Mouse (Mus musculus) gastrocnemius, adult 8-10 months (tissue): ENCODE data around the gene Jam2. TPM values are rescaled to one million over a fixed set of nuclear protein-coding genes. Genes with fewer than 3 reads are reported as not detected.
A peak's percentile ranks its signal among the peaks of the same experiment; 100 is the strongest.

Experiments
- DNase-seq, 2 experiments: peaks; one replicate each; pipeline ENCODE4 v3.0.0; 2022; ENCODE audit warnings: low spot score in 2 of 2
- total RNA-seq, 4 experiments: library from RNA; stranded (reverse); gene quantifications; 2 replicates each; pipeline ENCODE4 v1.2.4; 2022

The Jam2 gene
- total RNA-seq, 4 experiments from 2014 or later: 10.6 to 16.3 (median 12.7) TPM

DNA sequence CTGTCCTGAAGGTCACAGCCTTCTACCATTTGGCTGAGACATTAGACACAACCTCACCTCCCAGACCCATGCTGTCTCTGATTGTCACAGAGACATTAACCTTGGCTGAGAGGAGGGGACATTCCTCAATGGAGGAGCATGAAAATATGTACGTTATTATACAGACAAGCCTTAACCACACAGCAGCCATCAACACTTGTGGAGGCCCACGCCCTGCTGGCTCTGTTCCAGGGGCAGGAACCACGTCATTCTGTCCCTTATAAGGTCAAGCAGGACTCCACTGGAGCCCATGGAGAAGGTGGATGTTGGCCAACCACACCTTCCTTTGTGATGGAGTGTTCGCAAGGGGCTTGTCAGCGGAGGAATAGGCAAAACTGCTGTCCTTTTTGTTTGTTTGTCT lies 5.8 kb downstream of the Jam2 start:
- no peak for DNase-seq

DNA sequence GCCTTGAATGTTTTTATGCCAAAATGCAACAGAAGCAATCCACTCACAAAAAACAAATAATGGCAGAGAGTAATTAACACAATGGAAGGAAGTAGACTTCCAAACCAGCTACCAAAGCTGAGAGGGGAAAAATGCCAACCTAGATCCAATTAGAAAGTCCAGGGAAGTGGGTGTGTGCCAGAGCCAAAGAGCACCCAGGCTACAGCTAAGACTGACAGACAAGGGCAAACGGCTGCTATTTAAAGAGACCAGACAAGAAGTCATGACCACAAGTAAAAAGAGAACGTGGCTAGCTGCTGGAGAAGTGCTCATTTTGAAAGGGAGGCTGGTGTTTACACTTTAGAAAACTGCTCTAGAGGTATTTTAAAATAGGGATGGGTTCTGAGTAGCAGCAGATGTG lies 9.4 kb downstream of the Jam2 start:
- DNase-seq: no peak

DNA sequence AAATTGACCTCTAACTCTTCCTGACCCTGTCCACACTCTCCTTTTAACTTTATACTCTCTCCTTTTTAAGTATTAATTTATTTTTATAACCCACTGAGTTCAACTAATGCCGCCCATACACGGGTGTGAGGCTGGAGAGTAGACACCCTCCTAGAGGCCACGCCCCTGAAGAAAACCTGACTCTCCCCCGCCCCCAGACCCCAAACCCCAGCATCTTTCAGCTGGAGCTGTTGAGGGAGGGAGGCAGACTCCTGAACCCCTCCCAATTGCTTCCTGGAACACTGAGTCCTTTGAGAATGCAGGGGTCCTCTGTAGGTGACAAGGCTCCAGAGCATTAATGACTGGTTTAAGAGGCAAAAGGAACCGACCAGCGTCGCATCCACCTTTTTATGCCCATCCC lies 11.0 kb downstream of the Jam2 start:
- no peak for DNase-seq

DNA sequence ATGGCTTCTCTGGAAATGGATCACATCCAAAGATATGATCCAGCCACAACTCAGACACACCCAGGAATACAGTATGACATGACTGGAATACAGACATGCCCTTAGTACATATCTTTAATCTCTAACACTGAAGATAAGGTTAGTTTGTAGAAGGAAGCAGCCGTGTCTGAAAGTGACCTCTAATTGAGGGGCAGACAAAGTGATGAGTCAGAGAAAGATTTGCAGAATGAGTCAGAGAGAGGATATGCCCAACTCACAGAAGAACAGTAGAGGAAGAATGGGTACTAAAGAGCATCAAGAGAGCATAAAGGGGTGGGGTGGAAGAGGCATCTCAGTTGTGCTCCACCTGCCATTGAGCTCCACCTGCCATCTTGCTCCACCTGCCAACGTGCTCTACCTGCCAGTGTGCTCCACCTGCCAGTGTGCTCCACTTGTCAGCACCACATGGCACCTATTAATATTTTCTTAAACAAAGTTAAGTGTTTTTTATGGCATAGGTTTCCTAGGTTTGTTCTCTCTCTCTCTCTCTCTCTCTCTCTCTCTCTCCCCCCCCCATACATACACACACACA lies 16.8 kb downstream of the Jam2 start:
- DNase-seq: no peak

DNA sequence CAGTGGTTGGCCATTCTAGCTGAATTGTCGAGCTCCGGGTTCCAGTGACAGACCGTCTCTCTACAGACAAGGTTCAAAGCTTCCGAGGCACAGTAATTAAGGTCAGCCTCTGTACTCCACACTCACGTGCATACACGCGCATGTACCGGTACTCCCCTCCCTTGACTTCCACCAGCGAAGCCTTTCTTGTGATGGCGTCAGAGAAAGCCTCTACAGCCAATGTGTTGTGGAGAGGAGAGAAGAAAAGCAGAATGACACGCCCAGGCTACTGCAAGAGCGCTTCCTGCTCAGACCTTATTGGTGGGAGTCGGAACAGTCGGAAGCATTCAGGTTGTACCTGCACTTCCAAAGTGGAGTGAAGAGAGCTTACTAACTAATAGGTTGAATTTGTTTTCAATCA lies 19.5 kb downstream of the Jam2 start:
- DNase-seq: no peak

DNA sequence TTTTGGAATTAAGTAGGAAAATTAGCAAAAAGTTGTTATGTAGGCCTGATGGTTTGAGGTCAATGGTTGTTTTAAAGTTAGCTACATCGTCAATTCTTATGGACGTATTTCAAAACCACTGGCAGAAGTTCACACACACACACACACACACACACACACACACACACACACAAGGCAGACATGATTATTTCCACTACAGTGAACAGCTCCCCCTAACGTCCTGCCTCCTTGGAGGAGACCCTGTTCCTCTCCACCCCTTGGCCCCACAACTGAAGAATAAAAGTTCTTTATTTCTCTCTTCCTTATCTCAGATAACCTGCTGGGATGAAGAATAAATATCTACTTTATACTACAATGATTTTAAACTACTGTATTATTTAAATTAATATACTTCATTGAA lies 21.4 kb downstream of the Jam2 start:
- DNase-seq: no peak

DNA sequence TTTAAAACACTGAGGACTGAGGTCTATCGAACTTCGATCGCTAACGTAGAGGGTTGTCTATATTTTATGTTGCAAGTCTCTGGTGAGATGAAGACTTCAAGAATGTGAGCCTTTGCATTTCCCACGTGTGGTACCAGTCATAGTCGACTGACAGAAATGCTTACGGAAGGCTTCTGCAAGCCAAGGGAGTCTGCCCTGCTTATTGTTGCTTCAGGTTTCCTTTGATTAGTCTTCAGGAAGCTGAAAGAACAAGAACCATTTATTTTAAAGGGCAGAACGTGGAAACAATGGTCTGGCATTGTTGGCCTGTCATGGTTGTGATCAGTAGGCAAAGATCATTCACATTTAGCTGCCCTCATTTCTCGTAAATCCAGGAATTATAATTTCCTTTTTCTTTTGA lies 22.8 kb downstream of the Jam2 start:
- no peak for DNase-seq

DNA sequence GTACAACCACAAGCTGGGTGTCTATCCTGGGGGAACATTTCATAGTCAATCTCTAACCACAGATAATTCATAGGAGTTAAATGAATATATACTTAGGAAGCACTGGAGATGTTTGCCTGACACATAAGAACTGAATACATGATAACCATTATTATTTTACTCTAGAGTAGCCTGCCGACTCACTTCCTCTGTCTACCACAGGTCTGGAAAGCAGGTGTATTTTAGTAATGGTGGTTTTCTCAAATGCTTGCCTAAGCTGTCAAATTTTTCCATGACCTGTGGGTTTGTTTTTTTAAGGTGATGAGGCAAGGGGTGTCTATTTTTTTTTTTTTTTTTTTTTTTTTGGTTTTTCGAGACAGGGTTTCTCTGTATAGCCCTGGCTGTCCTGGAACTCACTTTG lies 26.1 kb downstream of the Jam2 start:
- DNase-seq: no peak

DNA sequence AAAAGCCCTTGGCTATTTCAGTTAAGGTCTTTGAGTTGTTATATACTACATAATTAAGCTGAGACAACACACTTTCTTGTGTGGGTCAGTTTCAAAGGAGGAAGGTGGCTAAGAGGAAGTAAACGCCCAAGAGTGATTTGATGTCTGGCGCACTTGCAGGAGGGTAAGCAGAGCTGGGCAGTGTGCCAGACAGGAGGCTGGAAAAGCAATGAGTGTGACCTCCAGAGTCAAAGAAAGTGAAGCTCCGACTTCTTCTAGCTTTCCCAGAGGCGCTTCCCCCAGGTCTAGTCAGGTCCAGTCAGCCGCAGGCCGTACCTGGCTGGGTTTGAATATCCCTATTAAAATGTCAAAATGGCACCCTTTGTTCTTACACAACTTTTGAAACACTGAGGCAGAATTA lies 28.3 kb downstream of the Jam2 start:
- DNase-seq: peak; percentile 11 to 17

DNA sequence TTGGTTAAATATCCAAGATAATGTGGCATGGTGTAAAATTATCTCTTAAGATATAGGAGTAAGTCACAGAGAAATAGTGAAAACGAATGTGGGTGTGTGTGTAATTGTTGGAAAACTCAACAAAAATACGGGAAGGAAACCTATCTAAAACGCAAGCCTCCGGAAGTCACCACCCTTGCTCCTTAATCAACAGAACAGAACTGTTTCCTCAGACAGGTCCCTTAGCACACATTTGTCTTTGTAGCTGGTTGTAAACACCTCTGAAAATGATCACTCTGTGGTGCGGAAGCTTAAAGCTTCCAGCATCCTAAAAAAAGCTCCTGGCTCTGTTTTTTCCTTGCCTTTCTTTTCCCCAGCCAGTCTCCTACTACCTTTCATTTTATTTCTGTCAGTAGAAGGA lies 30.9 kb downstream of the Jam2 start:
- DNase-seq: no peak

DNA sequence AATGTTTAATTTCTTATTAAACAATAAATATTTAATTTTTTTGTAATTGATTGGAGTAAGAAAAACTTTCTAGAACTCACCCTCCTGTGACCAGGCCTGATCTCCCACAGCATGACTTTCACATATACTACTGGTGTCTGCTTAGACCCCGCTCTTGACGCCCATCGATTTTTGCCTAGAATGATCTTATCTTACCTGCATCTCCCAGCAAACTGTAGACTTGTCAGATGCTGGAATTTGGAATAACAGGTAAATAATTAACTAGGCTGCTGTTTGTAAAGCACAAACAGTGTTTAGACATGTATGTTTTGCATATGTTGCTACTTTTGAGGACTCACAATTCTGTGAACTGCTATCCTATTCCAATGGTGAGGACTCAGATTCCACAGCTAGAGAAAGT lies 32.3 kb downstream of the Jam2 start:
- DNase-seq: no peak

DNA sequence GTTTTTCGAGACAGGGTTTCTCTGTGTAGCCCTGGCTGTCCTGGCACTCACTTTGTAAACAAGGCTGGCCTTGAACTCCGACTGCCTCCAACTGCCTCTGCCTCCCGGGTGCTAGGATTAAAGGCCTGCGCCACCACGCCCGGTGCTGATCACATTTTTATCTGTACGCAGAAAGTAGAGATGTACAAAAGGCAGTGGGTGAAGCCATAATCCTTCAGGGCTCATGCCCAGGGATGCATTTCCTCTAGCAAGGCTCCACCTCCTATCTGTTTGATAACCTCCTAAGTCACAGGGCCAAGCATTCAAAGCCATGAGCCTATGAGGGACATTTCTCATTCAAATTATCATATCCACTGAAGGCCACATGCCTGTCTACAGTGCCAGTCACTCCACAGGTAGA lies 34.0 kb downstream of the Jam2 start:
- no peak for DNase-seq

DNA sequence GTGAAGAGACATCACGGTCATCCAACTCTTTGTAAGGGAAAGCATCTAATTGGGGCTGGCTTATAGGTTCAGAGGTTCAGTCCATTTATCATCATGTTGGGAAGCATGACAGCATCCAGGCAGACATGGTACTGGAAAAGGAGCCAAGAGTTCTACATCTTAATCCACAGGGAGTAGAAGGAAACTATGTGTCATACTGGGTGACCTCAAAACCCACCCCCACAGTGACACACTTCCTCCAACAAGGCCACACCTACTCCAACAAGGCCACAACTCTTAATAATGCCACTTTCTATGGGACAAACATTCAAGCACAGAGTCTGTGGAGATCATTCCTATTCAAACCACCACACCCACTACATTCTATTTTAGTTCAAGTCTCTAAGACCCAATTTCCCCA lies 36.3 kb downstream of the Jam2 start:
- DNase-seq: no peak

DNA sequence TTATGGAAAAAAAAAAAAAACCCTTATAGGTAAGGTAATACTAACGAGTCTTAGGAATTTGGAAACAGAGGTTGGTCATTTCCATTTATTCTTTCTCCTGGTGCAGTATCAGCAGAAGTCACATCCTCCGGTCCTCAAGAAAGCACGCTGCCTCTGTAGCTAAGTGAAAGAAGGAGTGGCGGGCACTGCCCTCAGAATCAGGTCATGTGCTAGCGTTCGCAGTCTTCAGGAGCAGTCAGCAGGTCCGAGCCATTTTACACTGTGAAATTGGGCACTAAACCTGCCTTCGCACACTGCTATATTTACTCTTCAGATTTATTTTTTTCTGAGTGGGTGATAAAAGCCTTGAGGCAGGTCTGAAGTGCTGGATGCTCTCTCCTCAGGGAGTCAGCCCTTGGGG lies 39.9 kb downstream of the Jam2 start:
- DNase-seq: no peak

DNA sequence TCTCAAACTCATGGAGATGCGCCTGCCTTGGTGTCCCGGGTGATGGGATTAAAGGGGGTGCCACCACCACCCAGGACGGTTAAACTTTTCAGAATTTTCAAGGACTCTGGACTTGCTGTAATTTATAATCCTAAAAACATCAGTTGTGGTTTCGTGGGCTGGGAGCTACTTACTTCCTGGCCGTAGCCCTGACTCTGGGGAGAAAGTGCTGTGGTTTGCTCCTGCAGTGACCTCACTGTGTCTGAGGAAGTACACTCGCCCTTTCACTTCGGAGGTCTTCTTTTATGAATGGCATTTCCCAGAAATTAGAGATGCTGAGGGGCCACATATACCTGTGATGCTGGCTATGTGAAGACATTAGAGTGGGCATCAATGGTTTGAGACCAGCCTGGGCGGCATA lies 40.6 kb downstream of the Jam2 start:
- no peak for DNase-seq

DNA sequence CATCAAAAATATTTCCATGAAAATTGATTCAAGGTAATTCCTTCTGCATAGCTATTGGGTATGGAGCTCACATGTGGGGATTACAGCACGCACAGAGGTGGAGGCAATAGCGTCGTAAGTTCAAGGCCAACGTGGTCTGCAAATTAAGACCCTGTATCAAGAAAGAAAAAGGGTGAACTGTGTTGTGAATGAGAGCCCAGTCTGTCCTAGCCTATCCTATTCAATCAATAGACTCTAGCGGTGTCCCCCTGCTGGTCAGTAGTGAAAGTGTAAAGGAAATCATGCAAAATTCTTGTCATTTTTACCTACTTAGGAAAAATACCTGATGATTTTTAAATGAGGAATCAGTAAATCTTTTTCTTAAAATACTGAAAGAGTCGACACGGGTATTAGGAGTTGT lies 43.5 kb downstream of the Jam2 start:
- DNase-seq: no peak

DNA sequence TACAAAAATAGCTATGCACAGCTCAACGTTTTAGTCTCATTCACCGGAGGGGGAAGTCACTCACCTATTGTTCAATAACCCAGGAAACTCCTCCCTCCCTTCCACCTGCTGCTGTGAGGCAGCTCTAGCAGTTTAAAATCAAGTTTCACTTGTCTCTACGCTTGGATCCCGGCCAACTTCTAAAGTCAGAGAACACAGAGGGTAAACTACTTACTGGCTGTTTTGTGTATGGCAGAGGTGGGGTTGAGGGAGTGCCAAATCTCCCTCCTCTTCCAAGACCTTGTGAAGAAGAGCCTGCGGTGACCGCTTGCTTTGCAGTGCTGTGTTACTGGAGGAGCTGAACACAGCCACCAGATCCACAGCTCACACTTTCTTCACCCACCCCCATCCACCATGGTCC lies 51.1 kb downstream of the Jam2 start:
- peak in 1 of 2 experiments; percentile 9 for DNase-seq

DNA sequence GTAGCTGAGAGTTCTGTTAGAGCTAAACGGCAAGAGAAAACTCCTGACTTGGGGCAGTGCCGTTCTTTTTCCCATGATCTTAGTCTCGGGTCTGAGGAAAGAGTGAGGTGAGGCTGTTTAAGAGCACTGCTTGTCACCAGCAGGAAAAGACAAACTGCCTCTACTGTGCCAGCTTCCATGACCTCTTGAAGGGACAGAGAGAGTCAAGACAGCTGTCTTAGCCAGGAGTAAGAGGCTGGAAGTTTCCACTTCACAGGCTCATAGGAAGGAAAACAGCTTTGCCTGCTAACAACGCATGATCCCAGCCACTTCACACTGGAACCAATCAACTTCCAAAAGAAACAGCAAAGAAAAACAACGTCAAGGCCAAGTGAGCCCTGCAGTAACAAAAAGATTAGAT lies 57.8 kb downstream of the Jam2 start:
- DNase-seq: no peak

DNA sequence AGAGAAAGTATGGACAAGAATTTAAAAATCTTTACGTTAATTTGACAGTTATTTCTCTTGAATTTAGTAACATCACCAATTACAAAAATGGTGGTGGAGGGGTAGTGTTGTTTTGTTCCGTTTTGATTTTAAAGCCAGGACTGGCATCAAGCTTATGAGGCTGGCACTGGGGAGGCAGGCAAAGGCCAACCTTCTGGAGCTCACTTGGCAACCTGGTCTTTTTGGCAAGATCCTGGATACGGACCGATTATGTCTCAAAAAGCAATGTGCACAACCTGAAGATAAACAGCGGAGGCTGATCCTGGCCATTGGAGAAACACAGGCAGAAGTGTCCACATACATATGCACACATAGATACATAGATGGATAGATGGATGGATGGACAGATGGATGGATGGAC lies 58.8 kb downstream of the Jam2 start:
- peak in 1 of 2 experiments; percentile 25 for DNase-seq

DNA sequence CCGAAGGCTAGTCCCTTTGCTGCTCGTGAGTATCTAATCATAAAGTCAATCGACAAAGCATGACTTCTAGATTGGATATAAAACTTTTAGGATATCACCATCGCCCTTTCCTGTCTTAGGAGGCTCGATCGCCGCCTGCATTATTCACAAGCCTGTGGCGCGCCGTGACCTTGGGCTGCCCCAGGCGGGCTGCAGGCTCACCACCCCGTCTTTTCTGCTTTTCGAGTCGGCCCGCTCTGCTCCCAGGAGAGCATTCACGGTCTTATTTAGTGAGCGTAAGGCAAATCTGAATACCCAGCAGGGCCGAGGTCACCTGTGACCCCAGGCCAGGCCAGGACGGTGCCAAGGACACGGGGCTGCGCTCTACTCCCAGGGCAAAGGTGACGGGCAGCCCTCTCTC lies 60.4 kb downstream of the Jam2 start:
- no peak for DNase-seq

DNA sequence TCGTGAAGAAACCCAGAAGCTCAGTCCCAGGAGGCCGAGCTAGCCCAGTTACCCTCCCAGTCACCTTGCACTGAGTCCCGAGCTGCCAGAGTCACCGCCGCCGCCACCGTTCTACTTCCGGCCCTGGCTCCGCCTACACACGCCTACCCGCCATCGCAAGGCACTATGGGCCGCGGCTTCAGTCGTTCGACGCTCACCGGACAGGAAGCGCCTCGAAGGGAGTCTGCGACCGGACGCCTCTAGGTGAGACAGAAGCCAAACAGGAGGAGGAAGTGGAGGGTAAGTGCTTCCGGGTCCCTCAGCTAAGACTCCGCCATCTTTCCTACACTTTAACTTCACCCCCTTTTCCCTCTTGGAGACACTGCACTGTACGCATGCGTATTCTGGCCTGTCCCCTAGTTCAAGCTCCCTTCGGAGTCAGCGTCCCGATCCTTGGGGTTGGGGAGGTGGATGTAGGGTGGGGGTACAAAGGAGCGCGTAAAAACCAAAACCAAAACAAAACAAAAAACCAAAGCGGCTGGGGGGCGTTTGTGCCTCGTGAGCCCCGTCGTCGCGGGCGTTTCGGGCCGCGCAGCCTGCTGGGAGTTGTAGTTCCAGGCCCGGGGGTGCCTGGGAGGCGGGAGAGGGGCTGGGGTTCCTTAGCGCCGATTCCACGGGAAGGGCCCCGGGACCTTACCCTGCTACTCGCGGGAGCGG lies 61.0 kb downstream of the Jam2 start, which contains the start of gene Gabpa:
Gene Gabpa (plus strand): TSS at position 181 of the 696 bp plus-strand sequence.
- DNase-seq: peak; percentile 84 to 91

DNA sequence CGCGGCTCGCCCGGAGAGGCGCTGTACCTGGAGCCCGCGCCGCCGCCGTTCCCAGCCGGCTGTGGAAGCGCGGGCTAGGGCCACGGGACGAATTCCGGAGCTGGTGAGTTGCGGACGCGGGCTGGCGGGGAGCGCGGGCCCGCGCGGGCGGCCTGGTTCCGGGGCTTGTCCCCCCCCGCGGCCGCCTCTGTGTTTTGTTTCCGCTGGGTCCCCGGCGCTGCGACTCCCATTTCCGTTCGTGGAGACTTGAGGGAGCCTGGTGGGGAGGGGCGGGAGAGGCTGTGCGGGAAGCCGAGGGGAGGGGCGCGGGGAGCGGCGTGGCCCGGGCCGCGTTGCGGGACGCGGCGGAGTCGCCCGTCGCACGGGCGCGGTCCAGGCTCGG lies 61.5 kb downstream of the Jam2 start, which contains the start of gene Atp5j:
Gene Atp5j (minus strand): TSS at position 185 of the 382 bp plus-strand sequence.
- peak; percentile 58 to 75 for DNase-seq
